Comparison of ENCODE assay signal across 9 mouse cellular contexts in genomic region chr11:12037689-12038469, GRCm38 (mm10). TPM values are rescaled to one million over a fixed set of nuclear protein-coding genes. Genes with fewer than 3 reads are reported as not detected.
A peak's percentile ranks its signal among the peaks of the same experiment; 100 is the strongest.
DNase-seq lines count a peak whose midpoint lies in the region; ATAC-seq and TF ChIP-seq lines count a peak whose summit lies in the region.
"Had no signal": no experiment of that assay in that cellular context is flagged by ENCODE, and none has a peak within 500 bp of the region (broad histone marks: within the 10 kb centered on the region; RNA-seq: fewer than 3 reads in every experiment).

No protein-coding gene starts in this region.

- H3K9me3 ChIP-seq in lung, embryonic 14.5 days (ENCODE audit: low read depth, low read length) = no peaks in the 10 kb centered on the region
- H3K9me3 ChIP-seq in forebrain, embryonic 13.5 days (replicated peaks) = no peaks in the 10 kb centered on the region
- no peaks in the 10 kb centered on the region for H3K9me3 ChIP-seq in limb, embryonic 14.5 days (ENCODE audit: control insufficient read depth, low read length)

- H3K4me2 ChIP-seq in lung, embryonic 14.5 days = peak overlapping the region; percentile 61
- H3K4me2 ChIP-seq in forebrain, embryonic 13.5 days = peak overlapping the region; percentile 51
- H3K4me2 ChIP-seq in limb, embryonic 14.5 days (replicated peaks; ENCODE audit: low read depth, low read length, severe bottlenecking) = peak overlapping the region; percentile 52

- ATAC-seq in lung, embryonic 14.5 days (ENCODE audit: insufficient read depth) = no peak
- ATAC-seq in forebrain, embryonic 13.5 days = peak; percentile 38
- ATAC-seq in limb, embryonic 14.5 days (ENCODE audit: low FRiP score, low read depth) = peak; percentile 4; the same call in 1 of the 2 replicates
- ATAC-seq in erythroid progenitor cell, adult 5-6 weeks (replicated peaks; ENCODE audit: low FRiP score, poor library complexity, severe bottlenecking) = no peak

- peak overlapping the region; percentile 90 for H3K27ac ChIP-seq in lung, embryonic 14.5 days (ENCODE audit: low read depth)
- peak overlapping the region; percentile 70 for H3K27ac ChIP-seq in forebrain, embryonic 13.5 days
- H3K27ac ChIP-seq in limb, embryonic 14.5 days (replicated peaks; ENCODE audit: low read depth, low read length) = peak overlapping the region; percentile 96
- H3K27ac ChIP-seq: macrophage had no signal

- 6% methylated on average over 44 of the region's 48 CpGs for WGBS in lung, embryonic 14.5 days
- 3% methylated on average over 48 of the region's 48 CpGs for WGBS in forebrain, embryonic 13.5 days
- WGBS in limb, embryonic 14.5 days = 6% methylated on average over 44 of the region's 48 CpGs

- TF ChIP-seq CTCF in lung, embryonic 14.5 days (IDR thresholded peaks at IDR 0.05; ENCODE audit: low read depth) = no peak

- peak; percentile 60 for DNase-seq in lung, embryonic 14.5 days
- no peak for DNase-seq in lung, postnatal 25 days (ENCODE audit: low spot score)
- DNase-seq in limb, embryonic 14.5 days (ENCODE audit: low spot score) = peak; percentile 13
- DNase-seq in retina, postnatal 1 day = peak; percentile 30
- no peak for DNase-seq in left cerebral cortex, adult 18-20 months (ENCODE audit: low spot score in 2 of 2)
- no peak for DNase-seq in T-cell, adult 2 months (ENCODE audit: low spot score)

- 0 out of 2 replicates have a peak, but pooled peaks cover 3% of the 10 kb centered on the region for H3K4me1 ChIP-seq in lung, embryonic 14.5 days (ENCODE audit: insufficient read depth)
- H3K4me1 ChIP-seq in forebrain, embryonic 13.5 days = peaks cover 5% of the 10 kb centered on the region
- H3K4me1 ChIP-seq in limb, embryonic 14.5 days (ENCODE audit: control insufficient read depth, insufficient read depth, low read length) = no peaks in the 10 kb centered on the region; the same call in 1 of the 2 replicates

- no peak for TF ChIP-seq POLR2A in limb, embryonic 14.5 days (IDR thresholded peaks at IDR 0.05; ENCODE audit: borderline replicate concordance, extremely low read depth, insufficient read depth, insufficient read length)

- H3K27me3 ChIP-seq in lung, embryonic 14.5 days (ENCODE audit: insufficient read depth, low read length) = peaks cover 63% of the 10 kb centered on the region
- peaks cover 93% of the 10 kb centered on the region for H3K27me3 ChIP-seq in forebrain, embryonic 13.5 days
- H3K27me3 ChIP-seq in limb, embryonic 14.5 days (ENCODE audit: control insufficient read depth, insufficient read depth, low read length) = peaks cover 63% of the 10 kb centered on the region

- H3K36me3 ChIP-seq in lung, embryonic 14.5 days (ENCODE audit: insufficient read depth) = peaks cover 7% of the 10 kb centered on the region
- H3K36me3 ChIP-seq in forebrain, embryonic 13.5 days (ENCODE audit: poor library complexity, severe bottlenecking) = no peaks in the 10 kb centered on the region
- 0 out of 2 replicates have a peak, but pooled peaks cover 1% of the 10 kb centered on the region for H3K36me3 ChIP-seq in limb, embryonic 14.5 days (ENCODE audit: control insufficient read depth, insufficient read depth, low read length)

- H3K4me3 ChIP-seq in lung, embryonic 14.5 days (ENCODE audit: low read depth, low read length) = peak overlapping the region; percentile 66
- peak overlapping the region; percentile 58 for H3K4me3 ChIP-seq in forebrain, embryonic 13.5 days
- peak overlapping the region; percentile 61 for H3K4me3 ChIP-seq in limb, embryonic 14.5 days (replicated peaks; ENCODE audit: low read length)

- H3K9ac ChIP-seq in lung, embryonic 14.5 days = peak overlapping the region; percentile 82
- H3K9ac ChIP-seq in forebrain, embryonic 13.5 days = peak overlapping the region; percentile 79
- H3K9ac ChIP-seq in limb, embryonic 14.5 days (ENCODE audit: low read depth, low read length, severe bottlenecking) = peak overlapping the region; percentile 98

RNA-seq across cellular contexts. Expression of gene Grb10, which starts 0.6 kb away (rescaled TPM):
- polyA plus RNA-seq in lung, embryonic 14.5 days (2014; fragmentation: Nextera tagmentation; extraction: Ambion mirVana) = 299 and 313 TPM in 2 replicates
- 165 and 188 TPM in 2 replicates for polyA plus RNA-seq in forebrain, embryonic 13.5 days (2015; fragmentation: Nextera tagmentation; extraction: Ambion mirVana)
- polyA plus RNA-seq in limb, embryonic 14.5 days (2012; rRNA removed) = 644 and 734 TPM in 2 replicates
- polyA plus RNA-seq in limb, embryonic 14.5 days (2014; fragmentation: Nextera tagmentation; extraction: Ambion mirVana) = 239 and 243 TPM in 2 replicates
- total RNA-seq in erythroid progenitor cell, adult 5-6 weeks (2015; ENCODE audit: low replicate concordance) = 5.9 TPM in 1 of 2 replicates, not detected in the other
- 0.39 and 2.1 TPM in 2 replicates for total RNA-seq in erythroid progenitor cell, adult 5-6 weeks (2017; ENCODE audit: low replicate concordance)
- total RNA-seq in left cerebral cortex, adult 18-20 months (2021) = 10 to 100 TPM; 35.0 to 41.9 TPM
- polyA plus RNA-seq: macrophage had no signal

Comparison
In these comparisons a context has a peak if more than half of its experiments do, and no peak if none do; other contexts are left out.
1. DNase-seq: peak in lung, embryonic 14.5 days (single experiment), limb, embryonic 14.5 days (single experiment) and retina, postnatal 1 day (single experiment); none in lung, postnatal 25 days (single experiment), left cerebral cortex, adult 18-20 months (0 of 2) and T-cell, adult 2 months (single experiment).
2. ATAC-seq: peak in forebrain, embryonic 13.5 days (single experiment) and limb, embryonic 14.5 days (single experiment); none in lung, embryonic 14.5 days (single experiment) and erythroid progenitor cell, adult 5-6 weeks (single experiment).
3. Peak in every context shown above with its lines, with median percentiles within 50 percentile points of each other: H3K27ac ChIP-seq, H3K4me2 ChIP-seq, H3K4me3 ChIP-seq and H3K9ac ChIP-seq.